Mouse (Mus musculus) left cerebral cortex, postnatal 36 days (tissue): ENCODE measurements around the gene Dmd. TPM values are rescaled to one million over a fixed set of nuclear protein-coding genes. Genes with fewer than 3 reads are reported as not detected.

Experiments
- DNase-seq, 2 experiments: peaks; one replicate each; pipeline ENCODE4 v3.0.0; 2021 to 2022; ENCODE audit warnings: low spot score in 2 of 2, mixed read lengths in 1 of 2
- intact Hi-C: fragments of 180-260 bp; cut with DNase I; formaldehyde crosslinking; loops from one replicate; pipeline ENCODE4 v1.15.1; 2025
- total RNA-seq, 2 experiments: library from RNA; stranded (reverse); gene quantifications; 2 replicates each; pipeline ENCODE4 v1.2.3; 2021

Dmd gene
- total RNA-seq, 2 experiments from 2014 or later = 61.6 to 75.7 TPM

- intact Hi-C loops = no loop called here
- DNase-seq = no peak
These were observed 2249.0 kb downstream of the Dmd start for GRCm38 (mm10) chrX:85197688-85198087.

DNA sequence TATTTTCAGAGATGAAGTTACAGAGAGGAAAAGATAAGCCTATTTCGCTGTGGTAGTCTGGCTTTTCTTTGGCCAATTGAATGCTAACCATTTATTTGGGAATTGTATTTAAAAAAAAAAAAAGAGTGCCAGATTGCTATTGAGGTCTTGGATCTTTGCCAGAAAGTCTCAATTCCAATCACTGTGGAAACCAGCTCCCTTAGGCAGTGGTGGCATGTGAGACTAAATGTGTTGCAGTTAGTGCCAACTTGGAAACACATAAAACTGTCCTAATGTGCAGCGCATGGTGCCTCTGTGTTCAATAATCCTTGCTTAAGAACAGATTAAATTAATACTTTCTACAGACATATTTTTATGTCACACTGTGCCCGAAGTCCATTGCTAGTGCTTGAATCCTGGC, 2250.7 kb downstream of the Dmd start:
- DNase-seq = no peak
- intact Hi-C loops = no loop called here

GRCm38 (mm10) chrX:85207001-85207400, 2258.3 kb downstream of the Dmd start:
- intact Hi-C loops = no loop called here
- no peak for DNase-seq

- intact Hi-C loops = no loop called here
- DNase-seq = no peak
These were observed 2278.2 kb downstream of the Dmd start for GRCm38 (mm10) chrX:85226883-85227282.

GRCm38 (mm10) chrX:85249379-85249778, 2300.7 kb downstream of the Dmd start, which contains the start of gene Fthl17a:
Gene Fthl17a, plus strand, starts transcription at chrX:85249679.
- intact Hi-C loops = no loop called here

More at GRCm38 (mm10) chrX:85249379-85249778, 2300.7 kb downstream of the Dmd start, which contains the start of gene Fthl17a:
- no peak for DNase-seq
